Mouse (Mus musculus) heart, embryonic 13.5 days (tissue): Measurements from ENCODE around the gene Pde11a. TPM values are rescaled to one million over a fixed set of nuclear protein-coding genes. Genes with fewer than 3 reads are reported as not detected.

Experiments used
- ATAC-seq: fragments of 200-750 bp; cut with Nextera tagmentation; 2 replicates; pipeline ENCODE4 v1.8.0; 2017; ENCODE audit warnings: moderate TSS enrichment; ENCODE audit not compliant: insufficient number of reproducible peaks, low FRiP score, low TSS enrichment; ENCODE audit errors: extremely low read depth
- H3K27ac ChIP-seq: fragments of 300-500 bp; sonication (generic); replicated peaks from 2 replicates; pipeline ENCODE4 v1.5.1; 2015; ENCODE audit warnings: moderate library complexity, mild to moderate bottlenecking, inconsistent platforms
- H3K27me3 ChIP-seq: fragments of 300-500 bp; sonication (generic); replicated peaks from 2 replicates; pipeline ENCODE4 v1.6.1; 2015; ENCODE audit warnings: mild to moderate bottlenecking, inconsistent platforms
- H3K36me3 ChIP-seq: fragments of 300-500 bp; sonication (generic); 2 replicates; pipeline ENCODE4 v1.6.1; 2015; ENCODE audit warnings: mild to moderate bottlenecking, inconsistent platforms
- H3K4me1 ChIP-seq: fragments of 300-500 bp; sonication (generic); 2 replicates; pipeline ENCODE4 v1.6.1; 2015; ENCODE audit warnings: inconsistent platforms
- H3K4me2 ChIP-seq: fragments of 300-500 bp; sonication (generic); 2 replicates; pipeline ENCODE4 v1.6.1; 2015; ENCODE audit warnings: inconsistent platforms, mild to moderate bottlenecking, moderate library complexity
- H3K4me3 ChIP-seq: fragments of 300-500 bp; sonication (generic); 2 replicates; pipeline ENCODE4 v1.5.1; 2015; ENCODE audit warnings: moderate library complexity, mild to moderate bottlenecking, inconsistent platforms
- H3K9ac ChIP-seq: fragments of 300-500 bp; sonication (generic); 2 replicates; pipeline ENCODE4 v1.6.1; 2015; ENCODE audit warnings: inconsistent platforms, mild to moderate bottlenecking, moderate library complexity
- H3K9me3 ChIP-seq: fragments of 300-500 bp; sonication (generic); 2 replicates; pipeline ENCODE4 v1.6.1; 2016; ENCODE audit warnings: inconsistent platforms
- WGBS: fragments of 180-500 bp; shearing (Covaris S2); methylation state at CpG from one replicate; pipeline ENCODE4 v1.1.7; 2015; ENCODE audit warnings: mixed read lengths; 5-methylcytosine and 5-hydroxymethylcytosine counted together
- polyA plus RNA-seq: library from polyadenylated mRNA; unstranded; fragments of >200 nt; fragmentation: Nextera tagmentation; extraction: Ambion mirVana; gene quantifications from 2 replicates; pipeline ENCODE4 v1.2.1, GENCODE M21; 2015

Pde11a gene
- polyA plus RNA-seq, 1 experiment from 2014 or later: 0.05 TPM

DNA sequence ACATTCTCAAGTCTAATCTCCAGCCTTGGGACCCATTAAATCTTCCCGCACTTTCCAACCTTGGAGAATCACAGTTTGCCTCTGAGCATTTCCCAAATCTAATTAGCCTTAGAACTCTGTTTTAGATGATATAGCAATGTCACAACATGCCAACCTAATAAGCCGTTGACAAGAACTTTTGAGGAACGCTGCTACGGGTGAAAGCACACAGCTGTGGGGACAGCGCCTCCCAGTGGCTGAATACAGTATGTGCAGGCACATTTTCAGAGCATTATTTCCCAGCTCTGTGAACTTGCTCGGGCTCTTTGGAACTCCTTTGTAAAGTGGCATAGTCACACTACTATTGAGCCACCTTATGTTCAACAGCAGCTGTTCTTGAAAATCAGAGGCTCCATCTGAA lies 223.8 kb downstream of the Pde11a start:
- no peaks in the 10 kb centered on the region for H3K9me3 ChIP-seq
- ATAC-seq: no peak
- H3K27me3 ChIP-seq: 0 out of 2 replicates have a peak, but pooled peaks cover 10% of the 10 kb centered on the region
- H3K36me3 ChIP-seq: no peaks in the 10 kb centered on the region
- no peak overlapping the region for H3K4me2 ChIP-seq
- H3K4me1 ChIP-seq: peaks cover 9% of the 10 kb centered on the region; the same call in 1 of the 2 replicates
- no peak overlapping the region for H3K4me3 ChIP-seq
- H3K9ac ChIP-seq: no peak overlapping the region
- WGBS: 18% methylated on average over 6 of the region's 6 CpGs
- no peak overlapping the region for H3K27ac ChIP-seq

DNA sequence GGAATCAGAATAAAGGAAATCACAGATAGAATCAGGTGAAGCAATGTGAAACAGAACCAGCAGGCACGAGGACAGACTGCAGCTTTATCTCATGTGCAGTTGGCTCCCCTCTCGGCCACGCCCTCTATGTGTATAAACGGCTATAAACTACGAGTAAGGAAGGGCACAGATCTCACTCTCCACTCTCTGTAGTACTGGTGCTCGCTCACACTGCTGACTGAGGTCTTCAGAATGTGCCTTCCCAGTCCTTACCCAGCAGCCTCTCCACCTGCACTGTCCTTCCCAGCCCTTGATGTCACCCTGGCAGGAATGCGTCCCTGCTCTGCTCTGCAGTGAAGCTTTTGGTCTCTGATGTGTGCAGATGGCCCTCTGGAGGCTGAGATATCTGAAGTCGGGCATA lies 228.9 kb downstream of the Pde11a start:
- Histone ChIP-seq H3K4me2 (peak overlapping the region; percentile 58), H3K27me3 (peaks cover 10% of the 10 kb centered on the region; the same call in 1 of the 2 replicates), H3K4me1 (peaks cover 20% of the 10 kb centered on the region), H3K4me3 (peak overlapping the region; percentile 9; the same call in 1 of the 2 replicates), H3K9me3 (no peaks in the 10 kb centered on the region), H3K36me3 (no peaks in the 10 kb centered on the region), H3K27ac (peak overlapping the region; percentile 56), H3K9ac (peak overlapping the region; percentile 59)
- 22% methylated on average over 8 of the region's 8 CpGs for WGBS
- ATAC-seq: 0 out of 2 replicates have a peak, but pooled peaks have one; percentile 49

DNA sequence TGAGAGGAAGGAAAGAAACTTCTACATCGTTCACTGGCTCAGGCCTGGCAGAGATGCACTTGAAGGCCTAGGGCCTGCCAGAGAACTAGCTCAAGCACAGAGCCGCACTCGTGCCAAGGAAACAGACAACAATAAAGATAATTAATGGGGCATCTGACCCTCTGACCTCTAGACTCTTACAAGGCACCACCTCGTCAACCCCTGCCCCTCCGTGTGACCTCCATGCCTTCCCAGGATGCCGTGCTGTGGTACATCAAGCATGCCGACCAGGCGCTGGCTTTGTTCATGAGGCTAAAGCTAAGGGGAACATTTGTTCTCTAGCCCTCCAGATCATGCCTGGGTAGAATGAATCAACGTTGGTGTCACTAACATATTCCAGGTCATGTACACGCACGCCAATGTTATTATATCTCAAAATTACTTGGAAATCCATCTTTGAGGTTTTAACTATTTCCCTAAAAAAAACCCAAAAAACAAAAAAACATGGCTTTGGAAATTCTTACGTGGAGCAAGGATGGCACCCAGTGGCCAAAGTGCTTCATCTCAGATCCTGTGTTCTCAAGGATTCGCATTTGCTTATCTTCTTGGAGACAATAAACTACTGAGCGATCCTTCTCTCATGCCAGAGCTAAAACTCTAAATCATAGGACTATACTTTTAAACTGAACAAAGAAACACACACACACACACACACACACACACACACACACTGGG lies 236.5 kb downstream of the Pde11a start:
- WGBS: 52% methylated on average over 14 of the region's 14 CpGs
- Histone ChIP-seq H3K4me3 (no peak overlapping the region), H3K4me2 (no peak overlapping the region), H3K9me3 (no peaks in the 10 kb centered on the region), H3K27ac (no peak overlapping the region), H3K36me3 (no peaks in the 10 kb centered on the region), H3K4me1 (peaks cover 11% of the 10 kb centered on the region), H3K27me3 (no peaks in the 10 kb centered on the region; the same call in 1 of the 2 replicates), H3K9ac (no peak overlapping the region)
- no peak for ATAC-seq

GRCm38 (mm10) chr2:76100597-76100996 lies 238.0 kb downstream of the Pde11a start:
- 76% methylated on average over 9 of the region's 9 CpGs for WGBS
- no peaks in the 10 kb centered on the region for H3K36me3 ChIP-seq
- no peaks in the 10 kb centered on the region; the same call in 1 of the 2 replicates for H3K27me3 ChIP-seq
- H3K27ac ChIP-seq: no peak overlapping the region
- no peak for ATAC-seq
- H3K4me3 ChIP-seq: no peak overlapping the region
- H3K9me3 ChIP-seq: no peaks in the 10 kb centered on the region
- H3K4me2 ChIP-seq: no peak overlapping the region
- peaks cover 8% of the 10 kb centered on the region for H3K4me1 ChIP-seq
- no peak overlapping the region for H3K9ac ChIP-seq

DNA sequence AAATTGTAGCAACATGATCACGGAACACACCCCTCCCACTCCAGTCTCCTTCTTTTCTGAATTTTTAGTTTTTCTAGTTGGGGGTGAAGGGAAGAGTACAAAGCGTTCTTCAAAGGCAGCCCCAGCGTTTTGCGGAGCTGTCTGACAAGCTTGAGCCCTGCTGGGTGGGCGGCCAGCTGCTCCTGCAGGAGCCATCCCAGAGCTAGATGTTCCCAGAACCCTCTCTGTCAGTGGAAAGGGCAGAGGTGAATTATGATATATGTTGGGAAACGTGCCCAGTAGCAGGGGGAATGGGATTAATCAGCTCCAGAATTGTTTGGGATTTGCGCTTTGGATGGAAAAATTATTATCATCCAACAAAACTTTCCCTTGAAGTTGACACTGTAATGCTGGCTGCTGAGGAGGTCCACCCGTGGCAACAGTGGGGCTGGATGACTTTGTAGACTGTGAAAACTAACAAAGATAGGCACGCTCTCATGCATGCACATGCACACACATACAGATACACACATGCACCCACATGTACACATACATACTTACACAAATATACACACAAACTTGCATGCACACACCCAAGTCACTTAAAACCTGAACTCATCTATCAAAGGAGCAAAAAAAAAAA lies 238.7 kb downstream of the Pde11a start:
- WGBS: 55% methylated on average over 9 of the region's 9 CpGs
- Histone ChIP-seq H3K27ac (no peak overlapping the region), H3K4me2 (no peak overlapping the region), H3K27me3 (no peaks in the 10 kb centered on the region; the same call in 1 of the 2 replicates), H3K4me1 (peaks cover 8% of the 10 kb centered on the region), H3K9me3 (no peaks in the 10 kb centered on the region), H3K9ac (no peak overlapping the region), H3K4me3 (no peak overlapping the region), H3K36me3 (no peaks in the 10 kb centered on the region)
- ATAC-seq: no peak

GRCm38 (mm10) chr2:76098381-76098780 lies 240.2 kb downstream of the Pde11a start:
- Histone ChIP-seq H3K4me1 (peaks cover 8% of the 10 kb centered on the region), H3K27me3 (no peaks in the 10 kb centered on the region; the same call in 1 of the 2 replicates), H3K4me3 (no peak overlapping the region), H3K4me2 (no peak overlapping the region), H3K9ac (no peak overlapping the region), H3K27ac (no peak overlapping the region), H3K9me3 (no peaks in the 10 kb centered on the region), H3K36me3 (no peaks in the 10 kb centered on the region)
- WGBS: 32% methylated on average over 8 of the region's 8 CpGs
- ATAC-seq: no peak

- Histone ChIP-seq H3K9me3 (no peaks in the 10 kb centered on the region), H3K27ac (no peak overlapping the region), H3K9ac (no peak overlapping the region), H3K27me3 (no peaks in the 10 kb centered on the region; the same call in 1 of the 2 replicates), H3K4me2 (no peak overlapping the region), H3K4me1 (peaks cover 8% of the 10 kb centered on the region), H3K36me3 (no peaks in the 10 kb centered on the region), H3K4me3 (no peak overlapping the region)
- no peak for ATAC-seq
- WGBS: 57% methylated on average over 7 of the region's 7 CpGs
These were observed 240.7 kb downstream of the Pde11a start for GRCm38 (mm10) chr2:76097847-76098246.

GRCm38 (mm10) chr2:76097284-76097683 lies 241.3 kb downstream of the Pde11a start:
- 68% methylated on average over 8 of the region's 8 CpGs for WGBS

DNA sequence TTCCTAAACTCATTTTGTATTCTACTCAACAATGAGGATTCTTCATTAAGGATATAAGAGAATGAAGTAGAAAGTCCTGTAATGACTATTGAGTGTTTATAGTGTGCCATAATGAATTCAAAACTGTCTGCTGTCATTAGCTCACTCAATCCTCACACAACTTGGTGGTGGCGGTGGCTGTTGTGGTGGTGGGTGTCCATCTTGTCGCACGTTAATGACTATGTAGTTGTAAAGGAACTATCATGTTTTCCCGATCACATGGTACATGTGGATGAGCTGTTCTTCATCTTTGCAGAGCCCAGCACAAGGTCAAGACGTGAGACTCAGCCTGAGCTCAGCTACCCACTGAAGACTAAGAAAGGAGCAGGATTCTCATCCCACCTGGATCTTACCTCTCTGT lies 242.7 kb downstream of the Pde11a start:
- Histone ChIP-seq H3K4me2 (no peak overlapping the region), H3K4me1 (peaks cover 8% of the 10 kb centered on the region), H3K27me3 (no peaks in the 10 kb centered on the region; the same call in 1 of the 2 replicates), H3K9ac (no peak overlapping the region), H3K9me3 (no peaks in the 10 kb centered on the region), H3K4me3 (no peak overlapping the region), H3K27ac (no peak overlapping the region), H3K36me3 (no peaks in the 10 kb centered on the region)
- 87% methylated on average over 5 of the region's 5 CpGs for WGBS
- ATAC-seq: no peak

More at GRCm38 (mm10) chr2:76097284-76097683, 241.3 kb downstream of the Pde11a start:
- Histone ChIP-seq H3K9me3 (no peaks in the 10 kb centered on the region), H3K4me1 (peaks cover 8% of the 10 kb centered on the region), H3K4me3 (no peak overlapping the region), H3K36me3 (no peaks in the 10 kb centered on the region), H3K9ac (no peak overlapping the region), H3K27me3 (no peaks in the 10 kb centered on the region; the same call in 1 of the 2 replicates), H3K4me2 (no peak overlapping the region), H3K27ac (no peak overlapping the region)
- no peak for ATAC-seq

DNA sequence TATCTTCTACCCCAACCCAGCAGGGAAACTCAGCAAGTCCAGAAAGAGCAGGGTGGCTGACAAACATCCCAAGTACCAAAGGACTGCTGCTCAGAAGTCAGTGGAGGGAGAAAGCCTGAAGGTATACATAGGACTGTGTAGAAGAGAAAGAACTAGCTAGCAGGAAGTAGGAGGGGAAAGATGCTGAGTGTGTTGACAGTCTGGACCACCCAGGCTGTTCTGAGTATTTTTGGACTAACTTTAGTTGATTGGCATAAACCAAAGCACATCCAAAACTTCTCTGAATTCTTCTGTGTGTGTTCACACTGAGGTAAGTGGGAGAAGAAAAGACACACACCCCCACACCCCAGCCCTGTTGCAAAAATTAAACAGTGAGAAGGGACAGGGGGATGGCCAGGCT lies 248.1 kb downstream of the Pde11a start:
- H3K27ac ChIP-seq: no peak overlapping the region
- no peak overlapping the region for H3K4me3 ChIP-seq
- ATAC-seq: no peak
- no peak overlapping the region for H3K9ac ChIP-seq
- H3K36me3 ChIP-seq: no peaks in the 10 kb centered on the region
- no peak overlapping the region for H3K4me2 ChIP-seq
- 0 out of 2 replicates have a peak, but pooled peaks cover 3% of the 10 kb centered on the region for H3K27me3 ChIP-seq
- no peaks in the 10 kb centered on the region for H3K9me3 ChIP-seq
- H3K4me1 ChIP-seq: peaks cover 16% of the 10 kb centered on the region

- Histone ChIP-seq H3K4me1 (peaks cover 29% of the 10 kb centered on the region), H3K27me3 (0 out of 2 replicates have a peak, but pooled peaks cover 3% of the 10 kb centered on the region), H3K36me3 (no peaks in the 10 kb centered on the region), H3K9ac (no peak overlapping the region), H3K9me3 (no peaks in the 10 kb centered on the region), H3K27ac (0 out of 2 replicates have a peak overlapping the region, but pooled peaks have one; percentile 33), H3K4me2 (no peak overlapping the region), H3K4me3 (no peak overlapping the region)
- ATAC-seq: no peak
- 63% methylated on average over 4 of the region's 4 CpGs for WGBS
These were observed 249.7 kb downstream of the Pde11a start for GRCm38 (mm10) chr2:76088844-76089243.
